Mouse (Mus musculus): ENCODE data around the gene Clec2d. TPM values are rescaled to one million over a fixed set of nuclear protein-coding genes. Genes with fewer than 3 reads are reported as not detected.

Gene Clec2d
- polyA plus RNA-seq, 1 experiment from 2014 or later = 0.20 TPM

DNA sequence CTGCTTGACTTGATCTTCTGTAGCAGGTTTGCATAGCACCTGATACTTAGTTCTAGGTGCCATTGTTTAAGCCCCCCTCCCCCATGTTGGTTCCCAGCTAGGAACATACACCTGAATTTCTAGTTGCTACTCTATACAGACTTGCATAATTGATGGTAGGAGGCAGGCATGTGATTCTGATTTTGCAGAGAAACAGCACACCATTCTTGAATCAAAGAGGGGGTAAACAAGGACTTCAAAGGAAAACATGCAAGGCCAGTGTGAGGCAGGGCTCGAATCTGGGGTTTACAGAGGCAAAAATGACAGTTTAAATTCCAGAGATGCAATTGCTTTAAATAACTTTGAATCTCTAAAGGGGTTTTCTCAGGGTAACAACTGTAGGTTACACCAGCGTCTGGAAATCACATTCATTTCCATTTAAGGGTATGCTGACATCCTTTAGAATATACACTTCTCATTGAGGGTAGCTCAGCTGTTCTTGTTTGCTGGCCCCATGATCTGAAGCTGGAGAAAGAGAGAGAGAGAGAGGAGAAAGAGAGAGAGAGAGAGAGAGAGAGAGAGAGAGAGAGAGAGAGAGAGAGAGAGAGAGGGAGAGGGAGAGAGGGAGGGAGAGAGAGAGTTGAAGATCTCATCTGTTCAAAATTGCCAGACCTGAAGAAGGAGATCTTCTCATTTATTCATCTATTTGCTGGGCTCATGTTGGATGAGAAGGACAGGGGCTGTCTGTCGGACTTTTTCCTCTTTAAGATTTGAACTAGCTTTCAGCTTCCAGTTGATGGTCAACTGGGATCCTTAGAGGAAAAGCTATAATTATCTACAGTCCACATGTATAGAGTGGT is 48.7 kb downstream of the Clec2d start:
- H3K36me3 ChIP-seq = no peaks in the 10 kb centered on the region
- H3K9me3 ChIP-seq = no peaks in the 10 kb centered on the region
- no peaks in the 10 kb centered on the region for H3K27me3 ChIP-seq (replicated peaks)
- H3K4me3 ChIP-seq = no peak overlapping the region
- no peak overlapping the region for H3K9ac ChIP-seq
- no peak for ATAC-seq (ENCODE audit: extremely low read depth, insufficient number of reproducible peaks, low FRiP score, low TSS enrichment)
- H3K27ac ChIP-seq (replicated peaks) = peak overlapping the region; percentile 91
- WGBS = 39% methylated on average over 3 of the region's 3 CpGs
- no peak overlapping the region for H3K4me2 ChIP-seq
- peaks cover 28% of the 10 kb centered on the region for H3K4me1 ChIP-seq

- WGBS = 48% methylated on average over 3 of the region's 3 CpGs
- no peaks in the 10 kb centered on the region for H3K27me3 ChIP-seq (replicated peaks)
- peaks cover 24% of the 10 kb centered on the region for H3K4me1 ChIP-seq
- peak overlapping the region; percentile 91 for H3K27ac ChIP-seq (replicated peaks)
- H3K9me3 ChIP-seq = no peaks in the 10 kb centered on the region
- no peak overlapping the region for H3K9ac ChIP-seq
- no peaks in the 10 kb centered on the region for H3K36me3 ChIP-seq
- ATAC-seq (ENCODE audit: extremely low read depth, insufficient number of reproducible peaks, low FRiP score, low TSS enrichment) = peak; percentile 54
- H3K4me2 ChIP-seq = no peak overlapping the region
- no peak overlapping the region for H3K4me3 ChIP-seq
Measured at GRCm38 (mm10) chr6:129229774-129230578, 49.6 kb downstream of the Clec2d start.

DNA sequence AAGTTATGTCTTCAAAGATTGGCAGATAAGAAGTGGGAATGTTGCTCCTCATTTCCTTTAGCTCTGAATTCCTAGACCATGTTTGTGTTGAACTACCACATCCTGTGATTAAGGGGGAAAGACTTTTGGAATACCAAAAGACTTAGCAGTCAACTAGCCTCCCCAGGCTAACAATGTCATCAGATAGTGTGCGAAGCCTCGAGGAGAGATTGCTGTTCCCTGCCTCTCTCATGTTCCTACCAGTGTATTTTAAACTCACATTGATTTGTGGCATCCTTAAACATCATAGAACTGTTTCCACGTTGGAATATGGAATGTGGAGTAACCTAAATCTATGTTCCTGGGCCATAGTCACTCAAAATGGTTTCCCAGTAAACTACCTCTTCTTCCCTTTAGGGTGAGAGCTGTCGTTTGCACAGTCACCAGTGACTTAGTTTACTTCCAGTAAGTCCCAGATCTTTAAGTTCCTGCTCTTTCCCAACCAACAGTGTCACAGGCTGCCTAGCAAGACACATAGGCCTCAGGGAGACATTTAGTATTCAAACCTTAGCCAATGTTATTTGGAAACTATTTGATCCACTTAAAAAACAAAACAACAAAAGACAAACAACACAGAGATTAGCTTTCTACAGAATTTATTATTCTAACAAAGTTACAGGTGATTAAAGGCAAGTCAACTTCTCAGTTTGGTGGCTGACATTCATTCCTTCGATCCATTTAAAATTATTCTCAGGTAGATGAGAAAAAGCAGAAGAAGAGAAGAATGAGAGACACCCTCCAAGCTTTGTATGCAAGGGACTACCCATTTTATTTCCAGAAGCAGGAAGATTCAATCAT is 51.8 kb downstream of the Clec2d start:
- no peak for ATAC-seq (ENCODE audit: extremely low read depth, insufficient number of reproducible peaks, low FRiP score, low TSS enrichment)
- no peaks in the 10 kb centered on the region for H3K27me3 ChIP-seq (replicated peaks)
- 59% methylated on average over 5 of the region's 5 CpGs for WGBS

DNA sequence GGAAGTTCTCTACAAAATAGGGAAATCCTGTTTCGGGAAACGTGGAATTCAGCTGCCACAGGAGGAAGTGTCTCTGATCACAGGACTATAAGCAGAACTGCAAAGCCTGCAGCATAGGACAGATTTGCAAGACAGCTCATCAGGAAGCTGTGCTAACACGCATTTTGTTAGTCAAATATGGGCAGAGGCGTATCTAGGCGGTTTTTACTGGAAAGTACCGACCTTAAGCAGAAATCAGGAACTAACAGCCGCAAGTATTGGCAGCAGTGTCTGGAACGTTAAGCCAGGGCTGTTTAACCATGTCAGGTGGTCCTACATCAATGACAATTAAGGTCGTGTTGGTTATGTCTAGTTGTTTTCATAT is 52.4 kb downstream of the Clec2d start:
- 59% methylated on average over 9 of the region's 9 CpGs for WGBS
- H3K27me3 ChIP-seq (replicated peaks) = no peaks in the 10 kb centered on the region
- peaks cover 28% of the 10 kb centered on the region for H3K4me1 ChIP-seq
- no peak for ATAC-seq (ENCODE audit: extremely low read depth, insufficient number of reproducible peaks, low FRiP score, low TSS enrichment)
- no peaks in the 10 kb centered on the region for H3K36me3 ChIP-seq
- H3K9me3 ChIP-seq = no peaks in the 10 kb centered on the region
- H3K4me3 ChIP-seq = no peak overlapping the region
- no peak overlapping the region for H3K9ac ChIP-seq
- H3K4me2 ChIP-seq = no peak overlapping the region
- peak overlapping the region; percentile 64; the same call in 1 of the 2 replicates for H3K27ac ChIP-seq (replicated peaks)

More for the DNA sequence above, 51.8 kb downstream of the Clec2d start:
- Histone ChIP-seq H3K9me3 (no peaks in the 10 kb centered on the region), H3K4me2 (no peak overlapping the region), H3K27ac (replicated peaks) (peak overlapping the region; percentile 64), H3K9ac (no peak overlapping the region), H3K4me1 (peaks cover 24% of the 10 kb centered on the region), H3K36me3 (no peaks in the 10 kb centered on the region), H3K4me3 (no peak overlapping the region)

DNA sequence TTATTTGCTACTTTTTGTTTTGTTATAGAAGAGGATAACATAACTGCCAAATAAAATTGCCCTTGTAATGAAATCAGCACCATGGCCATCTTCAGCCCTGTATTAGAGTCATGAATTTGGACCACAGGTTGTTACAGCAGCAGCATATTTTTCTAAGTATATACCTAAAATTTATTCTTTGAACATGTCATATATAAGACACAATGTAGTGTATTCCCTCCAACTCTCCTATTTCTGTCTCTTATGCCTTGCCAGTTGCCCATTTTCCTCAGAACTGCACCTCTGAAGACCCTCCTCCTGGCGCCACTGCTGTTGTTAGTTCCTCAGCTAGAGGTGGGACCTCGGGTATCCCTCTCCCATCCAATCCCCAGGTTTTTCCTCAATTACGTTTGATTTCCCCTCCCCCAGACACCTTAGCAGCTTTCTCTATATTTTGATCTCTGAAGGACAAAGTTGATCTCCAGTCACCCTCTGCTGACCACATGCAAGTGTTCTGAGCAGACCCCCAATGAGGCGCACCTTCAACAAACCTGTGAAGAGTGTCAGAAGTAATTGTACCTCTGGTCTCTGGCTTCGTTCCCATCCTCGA is 53.0 kb downstream of the Clec2d start:
- Histone ChIP-seq H3K4me2 (no peak overlapping the region), H3K4me1 (peaks cover 28% of the 10 kb centered on the region), H3K9me3 (no peaks in the 10 kb centered on the region), H3K4me3 (no peak overlapping the region), H3K36me3 (no peaks in the 10 kb centered on the region), H3K27me3 (replicated peaks) (no peaks in the 10 kb centered on the region), H3K27ac (replicated peaks) (peak overlapping the region; percentile 64), H3K9ac (no peak overlapping the region)
- 69% methylated on average over 6 of the region's 6 CpGs for WGBS
- no peak for ATAC-seq (ENCODE audit: extremely low read depth, insufficient number of reproducible peaks, low FRiP score, low TSS enrichment)

DNA sequence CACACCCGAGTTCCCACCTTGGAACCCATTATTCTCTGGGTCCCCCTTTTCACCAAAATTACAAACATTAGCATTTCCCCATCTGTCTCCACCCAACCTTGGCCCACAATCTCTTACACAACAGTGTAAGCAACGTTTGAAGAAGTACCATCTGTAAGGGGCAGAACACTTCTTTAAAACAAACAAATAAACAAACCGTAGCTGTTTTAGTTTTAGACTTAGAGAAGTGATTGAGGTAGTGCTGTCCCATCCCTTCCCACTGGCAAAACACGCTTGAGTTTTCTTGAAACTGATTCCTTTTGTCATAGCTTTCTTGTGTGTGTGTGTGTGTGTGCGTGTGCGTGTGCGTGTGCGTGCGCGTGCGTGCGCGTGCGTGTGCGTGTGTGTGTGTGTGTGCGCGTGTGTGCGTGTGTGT is 53.5 kb downstream of the Clec2d start:
- H3K4me1 ChIP-seq = peaks cover 26% of the 10 kb centered on the region
- no peaks in the 10 kb centered on the region for H3K36me3 ChIP-seq
- no peaks in the 10 kb centered on the region for H3K27me3 ChIP-seq (replicated peaks)
- no peak overlapping the region for H3K4me3 ChIP-seq
- H3K9me3 ChIP-seq = no peaks in the 10 kb centered on the region
- no peak overlapping the region for H3K4me2 ChIP-seq
- H3K9ac ChIP-seq = no peak overlapping the region
- 67% methylated on average over 8 of the region's 18 CpGs for WGBS
- ATAC-seq (ENCODE audit: extremely low read depth, insufficient number of reproducible peaks, low FRiP score, low TSS enrichment) = no peak
- H3K27ac ChIP-seq (replicated peaks) = peak overlapping the region; percentile 64

- 60% methylated on average over 8 of the region's 8 CpGs for WGBS
- H3K4me3 ChIP-seq = no peak overlapping the region
- peak overlapping the region; percentile 28; the same call in 1 of the 2 replicates for H3K27ac ChIP-seq (replicated peaks)
Measured at GRCm38 (mm10) chr6:129234456-129235360, 54.3 kb downstream of the Clec2d start.

DNA sequence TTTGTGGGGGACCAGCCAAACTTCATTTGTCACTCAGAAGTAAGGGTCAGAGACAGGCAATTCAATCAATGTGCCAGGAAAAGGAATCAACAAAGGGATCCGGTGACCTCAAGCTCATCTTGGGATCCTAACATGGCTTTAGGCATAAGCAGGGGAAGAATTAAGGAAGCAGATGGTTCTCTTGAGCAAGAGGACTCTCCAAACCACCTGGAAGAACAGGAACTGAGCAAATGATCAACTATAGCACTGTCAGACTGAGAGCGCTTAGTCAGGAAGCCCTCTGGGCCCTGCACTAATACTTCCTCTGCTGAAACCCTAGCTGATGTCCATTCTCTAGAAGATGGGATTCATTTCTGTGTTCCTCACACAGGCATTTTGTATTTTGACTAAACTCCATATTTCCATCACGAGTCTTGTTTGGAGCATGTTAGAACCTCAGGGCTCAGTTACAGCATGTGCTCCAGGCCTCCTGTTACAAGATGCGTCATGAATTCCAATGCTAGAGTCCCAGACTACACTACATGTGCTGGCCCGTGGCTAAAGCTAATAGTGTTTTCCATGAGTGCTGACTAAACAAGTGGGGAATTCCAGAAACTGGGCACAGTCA is 55.5 kb downstream of the Clec2d start:
- Histone ChIP-seq H3K9ac (no peak overlapping the region), H3K27me3 (replicated peaks) (no peaks in the 10 kb centered on the region), H3K27ac (replicated peaks) (peak overlapping the region; percentile 22), H3K4me3 (no peak overlapping the region), H3K4me1 (peaks cover 7% of the 10 kb centered on the region), H3K36me3 (no peaks in the 10 kb centered on the region), H3K4me2 (no peak overlapping the region), H3K9me3 (no peaks in the 10 kb centered on the region)
- ATAC-seq (ENCODE audit: extremely low read depth, insufficient number of reproducible peaks, low FRiP score, low TSS enrichment) = no peak
- WGBS = 76% methylated on average over 5 of the region's 5 CpGs

More at GRCm38 (mm10) chr6:129234456-129235360, 54.3 kb downstream of the Clec2d start:
- Histone ChIP-seq H3K4me2 (no peak overlapping the region), H3K27me3 (replicated peaks) (no peaks in the 10 kb centered on the region), H3K9ac (no peak overlapping the region), H3K36me3 (no peaks in the 10 kb centered on the region), H3K9me3 (no peaks in the 10 kb centered on the region), H3K4me1 (peaks cover 18% of the 10 kb centered on the region)
- no peak for ATAC-seq (ENCODE audit: extremely low read depth, insufficient number of reproducible peaks, low FRiP score, low TSS enrichment)

All from heart, embryonic 13.5 days (tissue).